Mouse (Mus musculus): ENCODE results near the gene Sh3bp5. TPM values are rescaled to one million over a fixed set of nuclear protein-coding genes. Genes with fewer than 3 reads are reported as not detected.

The Sh3bp5 gene
- polyA plus RNA-seq, 2 experiments = 6.4 to 14.7 TPM

GRCm38 (mm10) chr14:31410737-31411136, 25.1 kb downstream of the Sh3bp5 start:
- Histone ChIP-seq H3K9me3 (ENCODE audit: control insufficient read depth, low read length) (no peaks in the 10 kb centered on the region), H3K9ac (replicated peaks) (no peak overlapping the region), H3K4me1 (replicated peaks; ENCODE audit: control insufficient read depth in 2 of 2, insufficient read depth in 2 of 2, low read length in 1 of 2) (peaks cover 0 to 45% of the 10 kb centered on the region in 2 experiments), H3K27me3 (ENCODE audit: control insufficient read depth, insufficient read depth, low read length) (no peaks in the 10 kb centered on the region), H3K4me3 (ENCODE audit: insufficient read depth in 1 of 2, low read depth in 2 of 2, low read length in 2 of 2) (no peak overlapping the region), H3K27ac (no peak overlapping the region), H3K4me2 (ENCODE audit: low read depth) (no peak overlapping the region), H3K36me3 (replicated peaks; ENCODE audit: control insufficient read depth, insufficient read depth, low read depth) (no peaks in the 10 kb centered on the region)
- 53% methylated on average over 4 of the region's 4 CpGs for WGBS (ENCODE audit: insufficient replicate concordance)
- DNase-seq (ENCODE audit: low read depth in 3 of 3, low spot score in 3 of 3) (no peak), ATAC-seq (ENCODE audit: insufficient read depth) (no peak)
- TF ChIP-seq EP300 (IDR thresholded peaks at IDR 0.05; ENCODE audit: low read depth) (no peak), CTCF (IDR thresholded peaks at IDR 0.05; ENCODE audit: low read depth) (no peak)

GRCm38 (mm10) chr14:31410123-31410724, 25.7 kb downstream of the Sh3bp5 start:
- H3K36me3 ChIP-seq (replicated peaks; ENCODE audit: control insufficient read depth, insufficient read depth, low read depth) = no peaks in the 10 kb centered on the region
- no peaks in the 10 kb centered on the region for H3K27me3 ChIP-seq (ENCODE audit: control insufficient read depth, insufficient read depth, low read length)
- H3K27ac ChIP-seq = no peak overlapping the region
- H3K9me3 ChIP-seq (ENCODE audit: control insufficient read depth, low read length) = no peaks in the 10 kb centered on the region
- no peak overlapping the region for H3K4me3 ChIP-seq (ENCODE audit: insufficient read depth in 1 of 2, low read depth in 2 of 2, low read length in 2 of 2)
- ATAC-seq (ENCODE audit: insufficient read depth) = no peak
- peaks cover 0 to 46% of the 10 kb centered on the region in 2 experiments for H3K4me1 ChIP-seq (replicated peaks; ENCODE audit: control insufficient read depth in 2 of 2, insufficient read depth in 2 of 2, low read length in 1 of 2)
- no peak for DNase-seq (ENCODE audit: low read depth in 3 of 3, low spot score in 3 of 3)
- H3K4me2 ChIP-seq (ENCODE audit: low read depth) = no peak overlapping the region
- TF ChIP-seq CTCF (IDR thresholded peaks at IDR 0.05; ENCODE audit: low read depth) (no peak), EP300 (IDR thresholded peaks at IDR 0.05; ENCODE audit: low read depth) (no peak)
- no peak overlapping the region for H3K9ac ChIP-seq (replicated peaks)
- WGBS (ENCODE audit: insufficient replicate concordance) = 36% methylated on average over 9 of the region's 9 CpGs

- ATAC-seq (ENCODE audit: insufficient read depth) (no peak), DNase-seq (ENCODE audit: low read depth in 3 of 3, low spot score in 3 of 3) (no peak)
- Histone ChIP-seq H3K27ac (no peak overlapping the region), H3K9me3 (ENCODE audit: control insufficient read depth, low read length) (no peaks in the 10 kb centered on the region), H3K4me1 (replicated peaks; ENCODE audit: control insufficient read depth in 2 of 2, insufficient read depth in 2 of 2, low read length in 1 of 2) (peaks cover 13 to 46% of the 10 kb centered on the region in 2 experiments), H3K4me3 (ENCODE audit: insufficient read depth in 1 of 2, low read depth in 2 of 2, low read length in 2 of 2) (no peak overlapping the region), H3K9ac (replicated peaks) (no peak overlapping the region), H3K27me3 (ENCODE audit: control insufficient read depth, insufficient read depth, low read length) (no peaks in the 10 kb centered on the region), H3K36me3 (replicated peaks; ENCODE audit: control insufficient read depth, insufficient read depth, low read depth) (no peaks in the 10 kb centered on the region), H3K4me2 (ENCODE audit: low read depth) (no peak overlapping the region)
- TF ChIP-seq CTCF (IDR thresholded peaks at IDR 0.05; ENCODE audit: low read depth) (no peak), EP300 (IDR thresholded peaks at IDR 0.05; ENCODE audit: low read depth) (no peak)
- 64% methylated on average over 8 of the region's 8 CpGs for WGBS (ENCODE audit: insufficient replicate concordance)
Observed at GRCm38 (mm10) chr14:31408666-31409065, 27.2 kb downstream of the Sh3bp5 start.

GRCm38 (mm10) chr14:31407911-31408604, 27.8 kb downstream of the Sh3bp5 start:
- WGBS (ENCODE audit: insufficient replicate concordance) = 64% methylated on average over 6 of the region's 6 CpGs
- ATAC-seq (ENCODE audit: insufficient read depth) (no peak), DNase-seq (ENCODE audit: low read depth in 3 of 3, low spot score in 3 of 3) (no peak)
- H3K9ac ChIP-seq (replicated peaks) = no peak overlapping the region
- H3K36me3 ChIP-seq (replicated peaks; ENCODE audit: control insufficient read depth, insufficient read depth, low read depth) = no peaks in the 10 kb centered on the region
- H3K27me3 ChIP-seq (ENCODE audit: control insufficient read depth, insufficient read depth, low read length) = no peaks in the 10 kb centered on the region
- TF ChIP-seq EP300 (IDR thresholded peaks at IDR 0.05; ENCODE audit: low read depth) (no peak), CTCF (IDR thresholded peaks at IDR 0.05; ENCODE audit: low read depth) (no peak)
- H3K4me3 ChIP-seq (ENCODE audit: insufficient read depth in 1 of 2, low read depth in 2 of 2, low read length in 2 of 2) = no peak overlapping the region
- H3K4me2 ChIP-seq (ENCODE audit: low read depth) = peak overlapping the region; percentile 20; the same call in 1 of the 2 replicates
- H3K4me1 ChIP-seq (replicated peaks; ENCODE audit: control insufficient read depth in 2 of 2, insufficient read depth in 2 of 2, low read length in 1 of 2) = peaks cover 19 to 51% of the 10 kb centered on the region in 2 experiments
- H3K9me3 ChIP-seq (ENCODE audit: control insufficient read depth, low read length) = no peaks in the 10 kb centered on the region
- H3K27ac ChIP-seq = no peak overlapping the region

- H3K4me3 ChIP-seq (ENCODE audit: insufficient read depth in 1 of 2, low read depth in 2 of 2, low read length in 2 of 2) = no peak overlapping the region
- no peak for DNase-seq (ENCODE audit: low read depth in 3 of 3, low spot score in 3 of 3)
- 78% methylated on average over 15 of the region's 15 CpGs for WGBS (ENCODE audit: insufficient replicate concordance)
- H3K27ac ChIP-seq = no peak overlapping the region
- no peak for ATAC-seq (ENCODE audit: insufficient read depth)
- TF ChIP-seq CTCF (IDR thresholded peaks at IDR 0.05; ENCODE audit: low read depth) (no peak), EP300 (IDR thresholded peaks at IDR 0.05; ENCODE audit: low read depth) (no peak)
- H3K4me1 ChIP-seq (replicated peaks; ENCODE audit: control insufficient read depth in 2 of 2, insufficient read depth in 2 of 2, low read length in 1 of 2) = peaks cover 28 to 55% of the 10 kb centered on the region in 2 experiments
- H3K27me3 ChIP-seq (ENCODE audit: control insufficient read depth, insufficient read depth, low read length) = no peaks in the 10 kb centered on the region
- H3K9ac ChIP-seq (replicated peaks) = no peak overlapping the region
- H3K9me3 ChIP-seq (ENCODE audit: control insufficient read depth, low read length) = no peaks in the 10 kb centered on the region
- no peaks in the 10 kb centered on the region for H3K36me3 ChIP-seq (replicated peaks; ENCODE audit: control insufficient read depth, insufficient read depth, low read depth)
- no peak overlapping the region for H3K4me2 ChIP-seq (ENCODE audit: low read depth)
Observed at GRCm38 (mm10) chr14:31407208-31407607, 28.7 kb downstream of the Sh3bp5 start.
